Mouse (Mus musculus): Measurements from ENCODE around the gene Apol9a.
"Not testable (repeated sequence)": the region's sequence is repeated elsewhere in the genome, so short reads cannot be mapped to it uniquely, and the experiment has no call there.

The Apol9a gene

DNA sequence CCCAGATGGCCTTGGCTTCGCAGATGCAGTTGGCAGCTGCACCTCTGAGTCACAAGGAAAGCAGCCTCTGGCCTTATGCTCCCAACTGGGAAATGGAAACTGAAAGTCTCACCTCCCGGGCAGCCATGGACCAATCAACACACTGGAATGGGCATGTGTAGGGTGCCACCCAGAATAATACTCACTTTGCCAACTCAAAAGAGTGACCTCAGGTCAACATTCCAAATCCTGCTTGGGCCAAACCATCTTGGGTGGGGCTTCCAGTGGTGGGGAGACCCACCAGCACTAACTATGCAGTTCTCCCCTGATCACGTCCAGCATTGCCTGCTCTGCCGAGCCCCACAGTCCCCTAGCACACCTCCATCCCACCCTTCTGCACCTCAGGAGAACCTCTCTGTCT is at the start of gene Apol9a:
Gene Apol9a, minus strand, starts transcription at position 101 of the 400 bp plus-strand sequence.
- not testable (repeated sequence) for DNase-seq (ENCODE audit: low spot score in 2 of 2)

DNA sequence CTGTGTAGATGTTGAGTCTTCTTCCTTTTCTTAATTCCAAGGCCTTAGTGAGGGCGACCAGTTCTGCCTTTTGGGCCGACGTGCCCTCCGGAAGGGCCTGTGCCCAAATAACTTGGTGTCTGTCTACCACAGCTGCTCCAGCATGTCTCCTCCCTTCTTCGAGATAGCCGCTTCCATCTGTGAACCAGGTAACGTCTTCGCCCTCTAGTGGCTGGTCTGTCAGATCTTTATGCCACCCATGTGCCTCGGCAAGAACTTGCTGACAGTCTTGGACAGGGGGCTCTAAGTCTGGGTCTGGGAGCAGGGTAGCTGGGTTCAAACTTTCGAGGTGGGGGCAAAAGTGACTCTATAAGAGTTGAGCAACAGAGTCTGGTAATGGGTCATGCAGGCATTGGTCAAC is 39.0 kb upstream of the Apol9a start:
- peak; percentile 4 to 22 for DNase-seq (ENCODE audit: low spot score in 2 of 2)

GRCm38 (mm10) chr15:77447392-77447791 is 36.5 kb upstream of the Apol9a start, which contains the start of gene Apol7b:
Gene Apol7b (minus strand): TSS chr15:77447492.
- not testable (repeated sequence) for DNase-seq (ENCODE audit: low spot score in 2 of 2)

- not testable (repeated sequence) for DNase-seq (ENCODE audit: low spot score in 2 of 2)
Observed at GRCm38 (mm10) chr15:77445668-77446067, 34.7 kb upstream of the Apol9a start.

GRCm38 (mm10) chr15:77444746-77445145 is 33.8 kb upstream of the Apol9a start:
- DNase-seq (ENCODE audit: low spot score in 2 of 2) = not testable (repeated sequence)

GRCm38 (mm10) chr15:77428690-77429448 is 17.9 kb upstream of the Apol9a start:
- DNase-seq (ENCODE audit: low spot score in 2 of 2) = not testable (repeated sequence)

DNA sequence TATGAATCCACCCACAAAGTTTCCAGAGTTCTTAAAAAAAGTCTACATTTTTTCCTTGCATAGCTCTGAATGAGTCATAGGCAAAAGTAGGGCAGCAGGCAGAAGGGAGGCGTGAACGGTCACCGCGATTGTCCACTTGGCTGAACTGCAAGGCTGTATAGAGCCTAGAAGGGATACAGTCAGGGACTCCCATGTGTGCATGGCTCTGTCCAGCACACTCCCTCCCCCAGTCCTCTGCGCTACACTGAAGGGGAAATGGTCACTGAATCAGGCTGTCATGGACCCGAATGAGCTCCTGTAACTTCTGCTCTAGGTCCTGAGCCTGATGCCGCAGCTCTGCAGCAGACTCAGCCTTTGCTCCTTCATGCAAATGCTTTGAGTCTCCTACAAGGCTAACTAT is 12.0 kb upstream of the Apol9a start:
- not testable (repeated sequence) for DNase-seq (ENCODE audit: low spot score in 2 of 2)

- not testable (repeated sequence) for DNase-seq (ENCODE audit: low spot score in 2 of 2)
Observed at GRCm38 (mm10) chr15:77419657-77420056, 8.7 kb upstream of the Apol9a start.

DNA sequence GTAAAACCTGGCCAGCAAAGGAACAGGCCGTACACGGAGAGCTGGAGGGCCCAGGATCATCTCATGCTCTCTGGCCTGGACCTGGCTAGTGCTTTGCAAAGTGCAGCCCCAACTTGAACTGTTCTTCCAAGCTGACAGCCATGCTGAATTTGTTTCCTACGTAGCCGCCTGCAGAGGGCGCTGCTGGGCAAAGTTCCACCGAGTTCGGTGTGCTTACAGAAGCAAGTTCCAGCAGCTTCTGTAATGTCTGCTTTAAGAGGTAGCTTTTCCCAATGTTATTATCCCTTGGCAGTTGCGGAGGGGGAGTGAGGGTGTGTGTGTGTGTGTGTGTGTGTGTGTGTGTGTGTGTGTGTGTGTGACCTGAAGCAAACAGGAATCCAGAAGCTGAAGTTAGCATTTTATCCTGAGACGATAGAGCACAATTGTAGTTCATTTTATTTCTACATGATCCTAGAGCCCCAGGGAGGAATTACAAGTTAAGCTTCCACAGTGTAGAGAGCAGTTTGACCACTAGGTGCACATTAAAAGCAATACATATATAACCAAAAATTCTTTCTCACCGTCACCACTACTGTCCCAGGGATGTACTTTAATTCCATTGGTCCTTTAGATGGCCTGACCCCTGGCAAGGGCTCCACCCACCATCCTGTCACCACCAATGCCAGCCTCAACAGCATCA is 5.9 kb upstream of the Apol9a start:
- DNase-seq (ENCODE audit: low spot score in 2 of 2) = not testable (repeated sequence)

- DNase-seq (ENCODE audit: low spot score in 2 of 2) = not testable (repeated sequence)
Observed at GRCm38 (mm10) chr15:77415653-77416052, 4.7 kb upstream of the Apol9a start.

DNA sequence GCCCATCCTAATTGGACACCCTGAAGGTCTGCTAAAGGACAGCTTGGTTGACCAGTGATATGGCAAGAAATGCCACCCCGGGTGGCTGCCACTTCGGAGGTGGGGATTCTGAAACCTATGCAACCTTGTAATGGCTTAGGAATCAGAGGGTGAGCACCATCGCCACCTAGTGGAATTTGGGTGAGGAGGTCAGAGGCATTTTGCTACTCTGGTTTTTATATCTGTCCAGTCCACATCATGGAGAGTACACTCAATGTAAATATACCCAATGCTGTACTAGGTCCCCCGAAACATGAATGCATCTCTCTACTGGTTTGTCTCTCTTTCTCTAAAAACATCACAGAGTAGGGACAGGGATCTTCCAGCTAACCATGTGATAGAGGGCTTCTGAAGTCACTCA is 1.8 kb upstream of the Apol9a start:
- not testable (repeated sequence) for DNase-seq (ENCODE audit: low spot score in 2 of 2)

DNA sequence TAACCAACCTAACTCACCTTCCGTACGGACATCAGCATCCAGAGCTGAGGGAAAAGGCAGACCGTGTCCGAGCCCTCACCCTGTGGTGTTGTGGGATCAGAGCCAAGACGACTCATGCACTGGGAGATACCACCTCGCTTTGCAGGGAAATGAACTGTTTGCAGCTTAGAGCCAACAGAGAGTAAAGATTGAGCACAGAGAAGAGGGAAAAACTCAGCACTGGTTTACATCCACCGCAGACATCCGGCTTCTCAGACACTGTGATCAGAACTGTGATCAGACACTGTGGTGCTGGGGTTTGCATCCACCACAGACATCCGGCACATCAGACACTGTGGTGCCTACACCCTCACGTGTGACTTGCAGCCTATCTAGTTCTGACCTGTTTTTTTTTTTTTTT is 4.6 kb downstream of the Apol9a start:
- not testable (repeated sequence) for DNase-seq (ENCODE audit: low spot score in 2 of 2)

DNA sequence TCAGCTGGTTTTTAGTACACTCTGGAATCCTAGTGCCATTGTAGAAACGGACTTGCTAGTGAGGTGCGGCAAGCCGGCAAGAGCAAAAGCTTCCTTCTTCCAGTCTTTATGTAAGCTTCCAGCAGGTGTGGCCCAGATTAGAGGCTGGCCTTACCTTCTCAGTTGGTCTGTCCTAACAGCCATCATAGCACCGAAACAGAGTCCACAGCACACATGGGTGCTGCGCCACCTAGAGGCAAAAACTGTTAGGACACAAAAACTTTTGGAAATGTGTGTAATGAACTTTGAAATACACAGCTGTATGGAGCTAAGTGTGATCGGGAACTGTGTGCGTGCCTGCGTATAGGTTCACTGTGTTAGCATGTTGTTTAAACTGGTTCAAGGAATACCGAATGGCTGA is 11.9 kb downstream of the Apol9a start, which contains the start of gene Apol7a:
Gene Apol7a, minus strand, starts transcription at position 84 of the 400 bp plus-strand sequence.
- peak; percentile 16 to 40 for DNase-seq (ENCODE audit: low spot score in 2 of 2)

DNA sequence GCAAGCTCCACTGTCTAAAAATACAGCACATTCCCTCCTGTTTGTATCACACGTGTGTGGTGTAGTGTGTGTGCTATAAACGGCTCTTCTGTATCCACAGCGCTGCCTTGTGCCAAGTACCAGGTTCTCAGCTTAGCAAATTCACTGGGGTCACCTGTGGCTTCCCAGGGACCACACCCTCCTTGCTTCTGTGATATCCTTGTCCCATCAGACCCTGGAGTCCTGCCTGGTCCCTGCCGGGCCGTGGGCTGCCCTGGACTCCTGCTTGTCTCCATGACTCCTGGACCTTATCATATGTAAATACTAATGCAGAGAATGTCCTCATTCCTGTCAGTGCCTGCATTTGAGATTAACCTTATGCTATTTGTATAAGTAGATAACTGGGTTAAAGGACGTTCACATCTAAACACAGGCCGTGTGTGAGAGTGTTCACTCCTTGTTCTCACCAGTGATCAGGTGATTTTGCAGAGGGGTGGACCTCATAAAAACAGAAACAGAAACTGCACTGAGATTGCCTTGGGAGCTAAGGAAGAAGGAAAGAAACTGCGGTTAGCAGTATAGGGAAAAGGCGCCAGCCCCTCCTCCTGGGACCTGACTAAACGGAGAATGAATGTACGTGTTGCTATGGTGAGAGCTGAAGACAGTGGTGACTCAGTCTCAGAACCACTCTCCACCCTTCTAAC is 13.3 kb downstream of the Apol9a start:
- peak; percentile 51 to 53 for DNase-seq (ENCODE audit: low spot score in 2 of 2)

DNA sequence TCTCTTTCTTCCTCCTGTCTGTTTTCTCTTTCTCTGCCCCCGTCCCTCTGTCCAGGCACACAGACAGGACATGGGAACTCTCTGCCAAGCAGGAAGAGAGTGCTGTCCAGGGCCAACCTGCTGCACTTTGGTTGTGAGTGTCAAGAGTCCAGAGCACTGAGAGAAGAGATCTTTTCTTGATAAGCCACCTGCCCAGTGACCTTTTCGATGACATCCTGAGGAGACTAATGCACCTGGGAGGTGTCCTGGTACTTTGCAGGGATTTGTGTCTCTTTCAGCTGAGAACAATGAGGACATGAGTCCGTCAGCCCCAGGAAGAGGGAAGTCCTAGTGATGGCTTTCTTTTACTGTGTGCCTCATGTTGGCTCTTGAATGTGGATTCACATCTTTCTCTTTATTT is 17.1 kb downstream of the Apol9a start:
- DNase-seq (ENCODE audit: low spot score in 2 of 2) = not testable (repeated sequence)

- DNase-seq (ENCODE audit: low spot score in 2 of 2) = no peak
Observed at GRCm38 (mm10) chr15:77387462-77387861, 23.5 kb downstream of the Apol9a start.

GRCm38 (mm10) chr15:77384340-77385030 is 26.4 kb downstream of the Apol9a start:
- DNase-seq (ENCODE audit: low spot score in 2 of 2) = no peak

DNA sequence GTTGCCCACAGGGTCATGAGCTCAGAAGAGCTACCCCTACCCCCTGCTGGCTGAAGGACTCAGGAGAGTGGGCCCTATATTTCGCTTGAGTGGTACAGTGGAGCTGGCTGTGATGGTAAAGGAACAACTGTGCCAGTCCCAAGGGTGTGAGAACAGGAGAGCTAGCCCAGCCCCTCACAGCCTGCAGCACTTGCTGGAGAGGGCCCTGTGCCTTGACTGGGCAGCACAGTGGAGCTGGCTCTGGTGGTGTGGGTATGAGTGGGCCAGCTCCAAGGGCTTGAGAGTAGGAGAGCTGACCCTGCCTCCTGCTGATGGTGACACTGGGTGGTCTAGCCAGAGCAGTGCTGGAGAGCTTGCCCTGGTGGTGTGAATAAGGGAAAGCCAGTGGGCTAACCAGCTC is 28.1 kb downstream of the Apol9a start:
- no peak for DNase-seq (ENCODE audit: low spot score in 2 of 2)

GRCm38 (mm10) chr15:77382271-77382850 is 28.6 kb downstream of the Apol9a start:
- no peak for DNase-seq (ENCODE audit: low spot score in 2 of 2)

GRCm38 (mm10) chr15:77381481-77381880 is 29.5 kb downstream of the Apol9a start:
- DNase-seq (ENCODE audit: low spot score in 2 of 2) = no peak

GRCm38 (mm10) chr15:77379921-77380320 is 31.0 kb downstream of the Apol9a start:
- no peak for DNase-seq (ENCODE audit: low spot score in 2 of 2)

Measured in urinary bladder, postnatal 36 days (tissue).